Mouse (Mus musculus) spleen, adult 12 weeks (tissue): ENCODE measurements around the gene Ccdc141.

ENCODE experiments used
- DNase-seq: peaks from one replicate; pipeline ENCODE4 v3.0.0; 2022; ENCODE audit warnings: low spot score

Gene Ccdc141

DNA sequence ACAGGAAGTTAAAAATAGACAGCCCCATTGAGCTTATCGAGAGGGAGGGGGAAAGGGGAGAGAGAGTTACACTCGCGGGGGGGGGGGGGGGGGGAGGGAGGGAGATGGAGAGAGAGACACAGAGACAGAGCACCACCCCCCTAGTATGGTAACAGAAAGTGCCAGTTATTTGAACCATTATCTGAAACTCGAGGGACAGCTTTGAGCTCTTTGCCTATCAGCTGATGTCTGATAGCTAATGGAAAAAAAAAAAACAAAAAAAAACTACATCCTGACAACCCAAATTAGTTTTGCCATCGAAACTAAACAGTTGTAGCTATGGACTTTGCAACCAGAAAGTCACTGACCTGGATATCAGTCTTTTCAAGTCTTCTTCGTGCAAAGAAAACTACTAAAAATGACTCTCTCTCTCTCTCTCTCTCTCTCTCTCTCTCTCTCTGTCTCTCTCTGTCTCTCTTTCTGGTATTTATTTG is at the start of gene Ccdc141:
TSS of gene Ccdc141 (minus strand) at position 4 of the 473 bp plus-strand sequence.
- DNase-seq: no peak

DNA sequence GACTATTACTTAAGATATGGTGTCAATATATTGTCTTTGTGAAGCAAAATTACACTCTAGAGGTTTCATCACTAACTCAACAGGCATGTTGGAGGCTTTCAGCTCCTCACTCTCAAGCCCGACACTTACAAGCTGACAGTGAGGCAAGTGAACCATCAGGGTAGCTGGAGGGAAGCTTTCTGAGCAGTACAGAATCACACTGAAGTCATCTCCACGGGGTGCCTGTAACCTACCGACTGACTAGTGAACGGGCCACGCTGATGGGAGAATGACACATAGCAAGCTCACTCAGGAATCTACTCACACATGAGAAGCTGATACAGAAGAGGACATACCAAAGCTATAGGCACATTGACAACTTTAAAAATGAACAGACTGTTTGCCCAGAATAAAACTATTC is 42.4 kb upstream of the Ccdc141 start:
- DNase-seq: no peak

DNA sequence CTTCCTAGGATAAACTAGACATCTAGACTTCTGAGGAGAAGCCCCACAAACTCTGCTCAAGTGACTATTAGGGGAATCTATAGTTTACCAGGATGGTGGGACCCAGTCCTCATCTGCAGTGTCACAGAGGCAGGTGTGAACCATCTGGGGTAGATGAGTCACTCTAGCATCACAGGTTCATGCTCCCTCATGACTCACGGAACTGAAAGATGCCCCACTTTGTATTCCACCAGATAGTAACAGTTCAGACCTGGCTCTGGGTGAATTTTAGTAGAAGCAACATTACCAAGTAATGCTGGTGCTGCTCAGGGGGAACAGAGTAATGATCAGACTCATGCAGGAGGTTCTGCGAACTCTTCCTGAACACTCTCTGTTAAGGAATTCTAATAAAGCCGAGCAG is 36.5 kb upstream of the Ccdc141 start:
- DNase-seq: no peak

GRCm38 (mm10) chr2:77203916-77204315 is 33.5 kb upstream of the Ccdc141 start:
- no peak for DNase-seq

- DNase-seq: no peak
Observed at GRCm38 (mm10) chr2:77201900-77202299, 31.5 kb upstream of the Ccdc141 start.

- peak; percentile 6 for DNase-seq
Observed at GRCm38 (mm10) chr2:77200958-77201614, 30.6 kb upstream of the Ccdc141 start.

- no peak for DNase-seq
Observed at GRCm38 (mm10) chr2:77200379-77200778, 29.9 kb upstream of the Ccdc141 start.

- no peak for DNase-seq
Observed at GRCm38 (mm10) chr2:77198246-77198645, 27.8 kb upstream of the Ccdc141 start.

DNA sequence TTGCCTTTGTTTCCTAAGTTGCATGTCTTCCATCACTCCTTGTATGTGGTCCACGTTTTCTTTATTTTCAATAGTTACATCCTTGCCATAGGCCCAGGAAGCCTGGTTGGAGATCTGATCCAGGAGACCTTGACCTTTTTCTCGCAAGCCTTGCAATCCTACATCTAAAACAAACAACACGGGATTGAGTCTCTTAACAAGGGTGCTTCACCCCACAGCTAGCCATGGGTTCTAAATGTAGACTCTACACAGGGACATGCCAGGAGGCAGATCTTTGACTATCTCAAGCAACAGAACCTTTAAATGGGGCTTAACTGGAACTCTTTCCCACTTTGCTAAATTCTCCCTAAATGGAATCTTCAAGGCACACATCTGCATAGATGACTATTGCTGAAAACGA is 26.4 kb upstream of the Ccdc141 start:
- DNase-seq: no peak

GRCm38 (mm10) chr2:77195056-77195455 is 24.6 kb upstream of the Ccdc141 start:
- DNase-seq: no peak

- no peak for DNase-seq
Observed at GRCm38 (mm10) chr2:77191811-77192210, 21.4 kb upstream of the Ccdc141 start.

DNA sequence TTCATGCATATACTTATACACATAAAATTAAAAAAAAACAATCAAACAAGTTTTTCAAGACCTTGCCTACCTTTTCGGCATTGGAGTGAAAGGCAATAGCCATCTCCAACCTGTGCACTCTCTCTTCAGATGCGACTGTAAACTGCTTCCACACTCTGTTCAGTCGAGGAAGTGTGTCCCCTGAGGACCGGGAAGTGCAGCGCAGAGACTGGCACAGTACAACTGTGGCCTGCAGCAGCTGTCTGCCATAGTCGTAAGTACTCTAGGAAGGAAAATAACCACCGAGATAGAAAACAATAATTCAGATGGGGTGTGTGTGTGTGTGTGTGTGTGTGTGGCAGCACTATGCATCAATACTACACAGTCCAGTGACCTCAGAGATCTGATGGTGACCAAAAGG is 20.5 kb upstream of the Ccdc141 start:
- no peak for DNase-seq

DNA sequence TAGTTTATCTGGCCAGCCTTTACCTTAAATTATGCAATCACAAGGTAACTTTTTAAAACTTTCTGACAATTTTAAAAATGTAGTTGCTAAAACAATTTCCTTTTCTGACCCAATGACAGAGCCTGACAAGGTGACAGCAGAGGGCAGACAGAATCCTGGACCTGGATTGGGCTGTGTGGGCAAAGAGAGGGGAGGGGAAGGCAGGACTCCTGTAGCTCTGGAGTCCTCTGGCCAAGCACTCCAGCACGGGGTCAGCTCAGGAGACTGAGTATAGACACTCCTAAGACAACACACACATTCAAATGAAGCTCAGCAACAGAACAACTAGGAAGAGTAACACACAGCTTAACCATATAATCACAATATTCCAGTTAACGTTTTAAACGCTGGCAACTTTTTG is 19.9 kb upstream of the Ccdc141 start:
- no peak for DNase-seq

- DNase-seq: no peak
Observed at GRCm38 (mm10) chr2:77189671-77190070, 19.2 kb upstream of the Ccdc141 start.

DNA sequence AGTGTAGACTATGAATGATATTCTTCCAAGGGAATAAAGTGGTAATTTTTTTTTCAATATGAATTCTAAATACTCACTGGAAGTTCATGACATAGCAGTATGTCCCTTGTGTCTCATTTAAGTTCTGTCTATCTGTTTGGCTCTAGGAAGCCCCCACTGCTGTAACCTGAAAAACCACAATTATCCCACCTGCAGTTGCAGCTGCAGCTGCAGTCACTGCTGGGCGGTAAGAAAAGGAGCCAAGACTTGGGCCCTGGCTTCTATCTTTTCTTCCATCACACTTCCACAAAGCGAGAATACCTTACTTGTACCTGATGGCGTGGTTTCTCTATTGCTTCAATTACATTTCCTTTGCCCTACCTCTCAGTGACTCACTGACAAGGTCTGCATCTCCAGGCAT is 17.1 kb upstream of the Ccdc141 start:
- DNase-seq: no peak

DNA sequence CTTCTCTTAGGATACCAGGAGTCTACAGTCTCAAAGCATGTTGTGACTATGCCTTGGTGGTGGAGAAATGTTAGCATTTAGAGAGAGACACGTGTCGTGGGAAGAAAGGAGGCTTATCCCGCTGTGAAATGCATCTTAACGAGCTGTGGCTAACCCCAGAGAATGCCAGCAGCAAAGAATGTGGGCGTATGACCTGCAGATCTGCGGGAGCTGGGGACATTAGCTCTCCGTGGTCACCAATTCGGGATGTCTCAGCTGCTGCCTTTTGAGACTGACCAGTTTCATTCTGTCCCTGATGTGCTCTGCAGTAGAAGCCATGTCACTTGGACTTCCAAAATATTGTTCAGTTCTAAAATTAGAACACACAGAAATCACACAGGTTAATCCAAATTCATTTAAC is 16.5 kb upstream of the Ccdc141 start:
- no peak for DNase-seq

- DNase-seq: no peak
Observed at GRCm38 (mm10) chr2:77184049-77184571, 13.7 kb upstream of the Ccdc141 start.

GRCm38 (mm10) chr2:77183646-77184045 is 13.2 kb upstream of the Ccdc141 start:
- DNase-seq: no peak

GRCm38 (mm10) chr2:77182996-77183380 is 12.6 kb upstream of the Ccdc141 start:
- no peak for DNase-seq

DNA sequence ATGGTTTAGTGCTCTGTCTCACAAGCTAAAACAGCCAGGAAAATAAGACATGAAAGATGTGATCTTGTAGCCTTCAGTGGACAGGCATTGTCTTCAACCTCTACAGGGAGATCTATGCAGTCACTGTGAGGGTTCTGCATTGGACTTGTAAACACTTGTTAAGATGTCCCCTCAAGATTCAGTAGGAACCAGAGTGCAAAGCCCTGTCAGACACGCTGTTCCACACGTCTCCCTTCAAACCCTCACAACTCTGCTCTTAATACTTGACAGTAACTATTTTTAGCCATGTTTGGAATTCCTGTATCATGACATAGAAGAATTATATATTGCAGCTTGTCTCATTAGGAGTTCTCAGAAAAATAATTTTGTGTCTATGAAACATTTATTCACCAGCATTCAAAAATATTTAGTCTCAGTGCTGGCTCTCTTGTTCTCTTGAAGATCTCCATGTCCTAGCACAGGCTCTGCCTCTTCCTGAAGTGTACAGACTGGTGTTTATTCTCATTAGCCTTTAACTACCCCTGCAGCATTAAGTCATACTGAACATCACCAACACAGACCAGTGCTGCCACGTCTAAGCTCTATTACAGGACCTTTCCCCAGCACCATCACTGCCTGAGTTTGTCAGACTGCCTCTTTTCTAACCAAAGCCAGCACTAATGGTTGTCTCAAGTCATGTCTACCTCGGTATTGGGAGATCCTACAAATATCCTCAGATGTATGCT is 12.0 kb upstream of the Ccdc141 start:
- no peak for DNase-seq

DNA sequence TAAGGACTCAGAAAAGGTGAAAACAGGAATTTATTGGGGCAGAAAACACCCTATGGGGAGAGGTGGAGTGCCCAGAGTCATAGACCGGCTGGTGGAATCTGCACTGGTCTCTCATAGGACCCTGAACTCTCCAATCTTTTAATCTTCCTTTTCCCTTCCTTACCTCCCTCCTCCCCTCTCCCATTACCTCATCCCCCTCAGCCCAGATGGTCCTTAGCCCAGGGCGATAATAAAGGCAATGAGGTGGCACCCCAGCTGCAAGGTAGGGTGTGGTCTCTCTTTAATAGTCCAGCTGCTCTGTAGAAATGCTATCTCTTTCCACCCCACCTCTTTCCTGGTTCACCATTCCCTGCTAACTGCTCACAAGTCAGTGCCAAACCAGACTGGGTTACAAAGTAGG is 7.0 kb upstream of the Ccdc141 start:
- peak; percentile 30 for DNase-seq

GRCm38 (mm10) chr2:77176413-77176812 is 6.0 kb upstream of the Ccdc141 start:
- DNase-seq: peak; percentile 33

DNA sequence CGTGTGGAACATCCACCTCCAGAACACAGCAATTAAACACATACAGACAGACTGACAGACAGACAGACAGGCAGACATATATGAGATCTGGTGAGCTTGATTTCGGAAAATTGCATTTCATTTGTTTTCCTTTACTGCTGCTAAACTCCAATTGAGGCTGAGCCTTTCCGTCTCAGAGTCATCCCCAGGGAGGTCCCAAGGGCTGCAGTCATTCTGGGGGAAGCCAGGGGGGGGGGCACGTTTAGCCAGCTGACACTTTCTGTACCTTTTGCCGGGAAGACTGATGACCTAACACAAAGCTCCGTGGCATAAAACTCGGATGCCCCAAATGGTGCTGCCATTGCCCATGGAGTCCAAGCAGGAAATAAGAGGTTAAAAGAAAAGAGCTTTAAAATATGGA is 5.0 kb upstream of the Ccdc141 start:
- no peak for DNase-seq

DNA sequence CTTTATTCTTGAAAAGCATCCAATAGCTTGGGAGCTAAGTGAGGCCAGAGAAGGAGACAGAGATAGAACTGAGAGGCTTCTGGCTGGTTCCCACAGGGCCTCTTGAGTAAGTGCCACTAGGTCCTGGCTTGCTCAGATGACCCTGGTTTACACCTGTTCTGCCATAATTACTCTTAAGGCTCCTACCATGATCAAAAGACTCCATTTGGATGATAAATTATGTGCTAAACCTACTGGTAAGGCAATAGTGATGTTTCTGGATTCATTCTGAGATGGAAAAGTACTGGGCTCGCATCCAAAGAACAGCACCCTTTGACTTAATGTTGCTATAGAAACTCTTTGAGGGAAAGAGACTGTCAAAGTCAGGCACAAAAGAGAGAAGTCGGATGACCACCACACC is 3.9 kb upstream of the Ccdc141 start:
- DNase-seq: no peak
